Mouse (Mus musculus) heart, embryonic 14.5 days (tissue): ENCODE measurements at regions not wholly inside any gene's neighbourhood (a gene's known extent, or its start where the extent isn't known, plus 50 kb on each side); places are given as distances from the start of the nearest gene placed in this dataset.

Source experiments
- ATAC-seq: fragments of 200-750 bp; cut with Nextera tagmentation; 2 replicates; pipeline ENCODE4 v1.8.0; 2017; ENCODE audit warnings: low read depth, moderate TSS enrichment; ENCODE audit not compliant: insufficient number of reproducible peaks, insufficient read depth, low FRiP score
- H3K27ac ChIP-seq, 2 experiments: fragments of 200-500 bp in 1 of 2; fragments of 300-500 bp in 1 of 2; sonication (generic) in 1 of 2; replicated peaks in 1 of 2; 2 replicates each; pipeline ENCODE4 v1.5.1; 2012 to 2014; ENCODE audit warnings: low read depth in 2 of 2, low read length in 2 of 2, control low read depth in 1 of 2, mild to moderate bottlenecking in 1 of 2, mixed read lengths in 1 of 2; ENCODE audit not compliant: control insufficient read depth in 1 of 2, insufficient read depth in 1 of 2
- H3K27me3 ChIP-seq: fragments of 300-500 bp; sonication (generic); 2 replicates; pipeline ENCODE4 v1.6.1; 2014; ENCODE audit warnings: mild to moderate bottlenecking, low read length, control low read depth; ENCODE audit not compliant: control insufficient read depth, insufficient read depth
- H3K36me3 ChIP-seq: fragments of 300-500 bp; sonication (generic); 2 replicates; pipeline ENCODE4 v1.6.1; 2014; ENCODE audit warnings: mild to moderate bottlenecking, control low read depth, low read length, mixed read lengths; ENCODE audit not compliant: control insufficient read depth, insufficient read depth
- H3K4me1 ChIP-seq, 2 experiments: fragments of 200-500 bp in 1 of 2; fragments of 300-500 bp in 1 of 2; sonication (generic) in 1 of 2; 2 replicates each; pipeline ENCODE4 v1.6.1; 2012 to 2014; ENCODE audit warnings: low read length in 2 of 2, control low read depth in 1 of 2, mixed read lengths in 1 of 2; ENCODE audit not compliant: control insufficient read depth in 2 of 2, insufficient read depth in 2 of 2
- H3K4me2 ChIP-seq: fragments of 300-500 bp; sonication (generic); 2 replicates; pipeline ENCODE4 v1.6.1; 2014; ENCODE audit warnings: mild to moderate bottlenecking, low read length
- H3K4me3 ChIP-seq, 2 experiments: fragments of 200-500 bp in 1 of 2; fragments of 300-500 bp in 1 of 2; sonication (generic) in 1 of 2; 2 replicates each; pipeline ENCODE4 v1.5.1; 2012 to 2014; ENCODE audit warnings: low read length in 2 of 2, mild to moderate bottlenecking in 2 of 2, control low read depth in 1 of 2, low read depth in 1 of 2, moderate library complexity in 1 of 2; ENCODE audit not compliant: control insufficient read depth in 1 of 2, insufficient read depth in 1 of 2
- H3K9ac ChIP-seq: fragments of 300-500 bp; sonication (generic); 2 replicates; pipeline ENCODE4 v1.6.1; 2014; ENCODE audit warnings: mild to moderate bottlenecking, low read length
- H3K9me3 ChIP-seq: fragments of 300-500 bp; sonication (generic); 2 replicates; pipeline ENCODE4 v1.6.1; 2016; ENCODE audit warnings: low read length, control low read depth; ENCODE audit not compliant: control insufficient read depth
- WGBS: fragments of 180-500 bp; shearing (Covaris S2); extraction: QIAGEN DNeasy Blood & Tissue Kit; methylation state at CpG from one replicate; pipeline ENCODE4 v1.1.7; 2014; 5-methylcytosine and 5-hydroxymethylcytosine counted together

DNA sequence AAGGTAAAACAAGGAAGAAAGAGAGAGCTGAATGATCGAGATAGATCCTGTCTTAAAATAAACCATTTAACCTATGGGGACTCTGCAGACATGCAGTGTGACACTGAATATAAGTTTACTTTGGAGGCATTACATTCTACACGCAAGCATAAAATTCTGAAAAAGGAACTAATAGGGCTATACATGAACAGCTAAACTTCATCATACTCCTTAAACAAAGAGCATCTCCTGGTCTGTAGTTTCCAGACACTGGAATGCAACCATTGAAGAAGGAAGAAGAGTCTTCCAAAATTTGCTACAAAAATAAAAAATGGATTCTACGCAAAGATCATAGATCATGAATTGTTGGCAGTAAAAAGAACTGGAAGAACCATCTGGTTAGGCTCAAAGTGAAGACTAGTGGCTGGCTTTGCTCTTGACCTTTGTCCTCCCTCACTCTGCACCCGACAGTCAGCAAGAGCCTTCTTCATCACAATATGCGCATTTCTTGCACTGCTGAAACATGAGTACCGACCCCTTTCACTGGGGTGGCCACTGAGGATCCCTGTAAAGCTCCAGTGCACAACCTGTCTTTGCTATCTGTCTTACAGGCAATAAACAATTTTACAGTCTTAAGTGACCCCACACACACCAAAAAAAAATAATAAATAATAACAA lies 112.2 kb upstream of the BC052040 start:
- ATAC-seq, result no peak
- no peak overlapping the region for H3K4me2 ChIP-seq
- no peak overlapping the region for H3K9ac ChIP-seq
- H3K9me3 ChIP-seq, result no peaks in the 10 kb centered on the region
- H3K27ac ChIP-seq, result no peak overlapping the region
- no peaks in the 10 kb centered on the region for H3K36me3 ChIP-seq
- no peaks in the 10 kb centered on the region for H3K4me1 ChIP-seq
- H3K27me3 ChIP-seq, result no peaks in the 10 kb centered on the region
- 76% methylated on average over 6 of the region's 6 CpGs for WGBS
- no peak overlapping the region for H3K4me3 ChIP-seq

DNA sequence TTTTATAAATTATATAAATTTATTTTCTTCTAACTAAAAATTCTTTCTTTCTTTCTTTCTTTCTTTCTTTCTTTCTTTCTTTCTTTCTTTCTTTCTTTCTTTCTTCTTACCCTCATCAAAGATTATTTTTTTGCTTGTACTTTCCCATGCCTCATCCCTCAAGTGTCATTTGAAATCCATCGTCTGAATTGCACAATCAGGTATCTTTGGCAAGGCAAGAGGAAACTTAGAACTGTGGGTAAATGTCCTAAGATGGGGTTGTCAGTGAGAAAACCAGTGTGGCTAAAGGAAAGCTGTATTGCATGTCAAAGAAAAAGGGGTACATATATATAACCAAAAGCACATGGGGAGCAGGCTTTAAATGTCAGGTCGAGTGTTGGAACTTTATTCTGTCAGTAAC lies 109.1 kb upstream of the BC052040 start:
- Histone ChIP-seq H3K9ac (no peak overlapping the region), H3K4me2 (no peak overlapping the region), H3K27ac (no peak overlapping the region), H3K4me3 (no peak overlapping the region), H3K9me3 (no peaks in the 10 kb centered on the region), H3K27me3 (no peaks in the 10 kb centered on the region), H3K4me1 (no peaks in the 10 kb centered on the region), H3K36me3 (no peaks in the 10 kb centered on the region)
- WGBS, result 79% methylated on average over 2 of the region's 2 CpGs
- no peak for ATAC-seq

DNA sequence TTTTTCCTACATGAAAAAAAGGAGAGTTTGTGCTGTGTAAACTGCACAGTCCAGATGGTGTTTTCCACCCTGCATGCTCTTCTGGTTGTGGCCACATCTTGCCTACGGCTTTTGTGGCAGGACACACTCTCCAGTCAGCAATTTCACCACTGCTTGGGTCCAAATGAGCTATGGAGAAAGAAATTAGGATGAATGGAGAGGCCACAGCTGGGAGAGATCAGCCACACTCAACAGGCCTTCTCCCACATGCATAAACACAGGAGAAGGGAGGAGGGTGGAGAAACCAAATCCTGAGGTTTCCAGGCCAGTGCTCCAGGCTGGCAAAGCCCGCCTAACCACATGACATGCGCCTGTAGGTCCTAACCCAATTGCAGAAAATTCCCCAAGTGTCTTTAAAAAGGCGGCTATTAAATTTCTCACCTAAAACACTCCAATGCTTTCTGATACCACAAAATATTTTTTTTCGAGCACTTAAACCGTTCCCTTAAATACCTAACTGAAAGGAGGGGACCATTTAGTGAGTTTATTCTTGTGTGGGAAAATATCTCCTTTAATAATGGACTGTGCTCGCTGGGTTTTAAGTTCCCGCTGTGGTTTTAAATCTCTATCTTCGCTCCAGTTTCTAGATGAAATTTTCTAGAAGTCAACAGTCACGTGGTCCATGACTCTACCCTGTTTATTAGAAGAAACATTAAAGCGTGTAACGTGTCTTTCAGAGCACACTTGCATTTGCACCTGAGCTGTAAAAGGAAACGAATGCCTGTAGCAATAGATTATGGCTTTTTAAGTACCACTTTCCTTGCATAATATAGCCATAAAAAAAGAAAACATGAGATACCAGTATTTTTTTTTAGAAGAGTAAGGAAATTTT lies 97.9 kb upstream of the BC052040 start:
- Histone ChIP-seq H3K36me3 (no peaks in the 10 kb centered on the region), H3K27ac (no peak overlapping the region; a peak in 1 of 4 replicates), H3K4me1 (no peaks in the 10 kb centered on the region), H3K9ac (no peak overlapping the region), H3K4me3 (no peak overlapping the region), H3K27me3 (no peaks in the 10 kb centered on the region), H3K9me3 (0 out of 2 replicates have a peak, but pooled peaks cover 3% of the 10 kb centered on the region), H3K4me2 (no peak overlapping the region)
- no peak for ATAC-seq
- WGBS, result 77% methylated on average over 13 of the region's 13 CpGs

DNA sequence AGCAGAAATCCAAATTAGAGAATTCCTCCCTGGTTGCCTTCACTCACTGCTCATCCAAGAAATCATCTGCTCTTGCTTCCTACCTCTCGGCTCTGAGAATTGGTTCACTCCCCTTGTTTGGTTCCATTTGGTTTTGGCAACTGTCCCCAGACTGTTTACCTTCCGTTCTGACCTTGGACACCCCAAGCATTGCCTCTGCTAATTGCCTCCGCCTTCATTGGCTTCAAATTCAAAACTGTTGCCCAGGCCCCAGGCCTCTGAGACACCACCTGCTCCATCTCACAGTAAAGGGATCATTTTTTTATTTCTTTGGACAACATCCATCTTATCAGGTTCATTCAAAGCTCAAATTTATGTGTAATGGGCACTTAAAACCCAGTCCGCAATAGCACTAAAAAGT lies 93.1 kb upstream of the BC052040 start:
- ATAC-seq, result no peak
- 83% methylated on average over 4 of the region's 4 CpGs for WGBS
- H3K4me2 ChIP-seq, result no peak overlapping the region
- no peaks in the 10 kb centered on the region for H3K36me3 ChIP-seq
- H3K4me1 ChIP-seq, result no peaks in the 10 kb centered on the region
- no peak overlapping the region for H3K9ac ChIP-seq
- no peak overlapping the region for H3K27ac ChIP-seq
- no peaks in the 10 kb centered on the region for H3K27me3 ChIP-seq
- no peak overlapping the region for H3K4me3 ChIP-seq
- no peaks in the 10 kb centered on the region for H3K9me3 ChIP-seq

GRCm38 (mm10) chr2:115493020-115493419 lies 88.5 kb upstream of the BC052040 start:
- Histone ChIP-seq H3K9me3 (peaks cover 3% of the 10 kb centered on the region; the same call in 1 of the 2 replicates), H3K4me1 (no peaks in the 10 kb centered on the region), H3K4me2 (no peak overlapping the region), H3K9ac (no peak overlapping the region), H3K4me3 (no peak overlapping the region), H3K27me3 (no peaks in the 10 kb centered on the region), H3K36me3 (no peaks in the 10 kb centered on the region), H3K27ac (no peak overlapping the region)
- 87% methylated on average over 2 of the region's 2 CpGs for WGBS
- no peak for ATAC-seq

DNA sequence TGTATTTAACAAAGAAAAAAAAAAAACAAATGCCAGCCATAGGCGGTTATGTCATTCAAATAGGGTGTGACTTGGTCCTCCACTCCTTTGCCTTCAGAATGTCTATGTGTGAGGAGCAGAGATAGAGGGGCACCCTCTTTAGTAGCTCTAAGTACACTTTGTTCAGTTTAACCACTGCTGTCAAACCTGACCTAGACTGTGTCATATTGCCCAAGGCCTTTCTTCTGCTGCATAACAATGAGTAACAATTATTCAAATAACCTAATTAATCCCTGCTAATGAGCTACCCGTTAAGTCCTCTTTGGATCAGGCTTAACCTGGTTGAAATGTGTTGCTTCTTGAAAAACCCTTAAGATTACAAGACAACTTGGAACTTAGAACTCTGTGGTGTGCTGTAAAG lies 81.6 kb upstream of the BC052040 start:
- ATAC-seq, result no peak
- no peak overlapping the region for H3K4me2 ChIP-seq
- H3K27me3 ChIP-seq, result no peaks in the 10 kb centered on the region
- no peak overlapping the region for H3K27ac ChIP-seq
- H3K9me3 ChIP-seq, result peaks cover 3% of the 10 kb centered on the region; the same call in 1 of the 2 replicates
- no peak overlapping the region for H3K4me3 ChIP-seq
- H3K9ac ChIP-seq, result no peak overlapping the region
- no peaks in the 10 kb centered on the region for H3K36me3 ChIP-seq
- 79% methylated on average over 2 of the region's 2 CpGs for WGBS
- H3K4me1 ChIP-seq, result no peaks in the 10 kb centered on the region

- H3K9me3 ChIP-seq, result no peaks in the 10 kb centered on the region
- H3K4me1 ChIP-seq, result peaks cover 5 to 10% of the 10 kb centered on the region in 2 experiments; a peak in 3 of 4 replicates
- ATAC-seq, result no peak
- H3K27ac ChIP-seq, result no peak overlapping the region
- H3K27me3 ChIP-seq, result no peaks in the 10 kb centered on the region
- 65% methylated on average over 10 of the region's 10 CpGs for WGBS
- no peak overlapping the region for H3K9ac ChIP-seq
- H3K36me3 ChIP-seq, result no peaks in the 10 kb centered on the region
- no peak overlapping the region for H3K4me2 ChIP-seq
- H3K4me3 ChIP-seq, result no peak overlapping the region
Observed at GRCm38 (mm10) chr2:115509527-115509926, 72.0 kb upstream of the BC052040 start.
